Mouse (Mus musculus): ENCODE results near the gene Hist1h2ad. TPM values are rescaled to one million over a fixed set of nuclear protein-coding genes. Genes with fewer than 3 reads are reported as not detected.
A peak's percentile ranks its signal among the peaks of the same experiment; 100 is the strongest.
"Not testable (repeated sequence)": the region's sequence is repeated elsewhere in the genome, so short reads cannot be mapped to it uniquely, and the experiment has no call there.

The Hist1h2ad gene
- 1.2 and 1.9 TPM in 2 replicates for polyA plus RNA-seq (2012; rRNA removed)

- peak; percentile 75 to 84 for DNase-seq
- not testable (repeated sequence) for H3K4me1 ChIP-seq (ENCODE audit: control insufficient read depth, insufficient read depth, low read length); H3K4me3 ChIP-seq (replicated peaks; ENCODE audit: insufficient read depth, low read depth, low read length); H3K27ac ChIP-seq (ENCODE audit: insufficient read depth, low read length); H3K27me3 ChIP-seq (ENCODE audit: control insufficient read depth, insufficient read depth, low read length)
- WGBS, result under 1% methylated on average over 42 of the region's 42 CpGs
These were observed at the start of gene Hist1h2ad, which contains the start of gene Hist1h2bf for GRCm38 (mm10) chr13:23573898-23574524. Gene Hist1h2ad, plus strand, starts transcription at chr13:23574381. Gene Hist1h2bf, minus strand, starts transcription at chr13:23574196.

GRCm38 (mm10) chr13:23524654-23525053 lies 49.5 kb upstream of the Hist1h2ad start:
- H3K27ac ChIP-seq (ENCODE audit: insufficient read depth, low read length), result no peak overlapping the region
- TF ChIP-seq POLR2A (IDR thresholded peaks at IDR 0.05; ENCODE audit: borderline replicate concordance, insufficient read depth, low read length), result no peak
- peak; percentile 85 for TF ChIP-seq CTCF (IDR thresholded peaks at IDR 0.05; ENCODE audit: borderline replicate concordance, insufficient read depth, low read depth, low read length)
- peak; percentile 69 to 71 for DNase-seq
- no peaks in the 10 kb centered on the region for H3K27me3 ChIP-seq (ENCODE audit: control insufficient read depth, insufficient read depth, low read length)
- H3K4me1 ChIP-seq (ENCODE audit: control insufficient read depth, insufficient read depth, low read length), result no peaks in the 10 kb centered on the region
- WGBS, result 6% methylated on average over 5 of the region's 5 CpGs
- no peak overlapping the region for H3K4me3 ChIP-seq (replicated peaks; ENCODE audit: insufficient read depth, low read depth, low read length)

- WGBS, result 7% methylated on average over 10 of the region's 10 CpGs
- Histone ChIP-seq H3K4me1 (ENCODE audit: control insufficient read depth, insufficient read depth, low read length) (no peaks in the 10 kb centered on the region), H3K4me3 (replicated peaks; ENCODE audit: insufficient read depth, low read depth, low read length) (no peak overlapping the region), H3K27me3 (ENCODE audit: control insufficient read depth, insufficient read depth, low read length) (no peaks in the 10 kb centered on the region), H3K27ac (ENCODE audit: insufficient read depth, low read length) (no peak overlapping the region)
- no peak for TF ChIP-seq CTCF (IDR thresholded peaks at IDR 0.05; ENCODE audit: borderline replicate concordance, insufficient read depth, low read depth, low read length)
- no peak for DNase-seq
These were observed 48.3 kb upstream of the Hist1h2ad start for GRCm38 (mm10) chr13:23525901-23526300.

GRCm38 (mm10) chr13:23526312-23526711 lies 47.9 kb upstream of the Hist1h2ad start:
- DNase-seq, result peak; percentile 87 to 90
- H3K27me3 ChIP-seq (ENCODE audit: control insufficient read depth, insufficient read depth, low read length), result no peaks in the 10 kb centered on the region
- peak overlapping the region; percentile 44 for H3K4me3 ChIP-seq (replicated peaks; ENCODE audit: insufficient read depth, low read depth, low read length)
- H3K4me1 ChIP-seq (ENCODE audit: control insufficient read depth, insufficient read depth, low read length), result no peaks in the 10 kb centered on the region
- no peak overlapping the region for H3K27ac ChIP-seq (ENCODE audit: insufficient read depth, low read length)
- 2% methylated on average over 17 of the region's 17 CpGs for WGBS
- TF ChIP-seq POLR2A (IDR thresholded peaks at IDR 0.05; ENCODE audit: borderline replicate concordance, insufficient read depth, low read length) (no peak), CTCF (IDR thresholded peaks at IDR 0.05; ENCODE audit: borderline replicate concordance, insufficient read depth, low read depth, low read length) (no peak)

GRCm38 (mm10) chr13:23529005-23529404 lies 45.2 kb upstream of the Hist1h2ad start:
- 47% methylated on average over 5 of the region's 5 CpGs for WGBS
- H3K4me3 ChIP-seq (replicated peaks; ENCODE audit: insufficient read depth, low read depth, low read length), result no peak overlapping the region

GRCm38 (mm10) chr13:23529480-23530165 lies 44.6 kb upstream of the Hist1h2ad start:
- Histone ChIP-seq H3K27ac (ENCODE audit: insufficient read depth, low read length) (no peak overlapping the region), H3K4me3 (replicated peaks; ENCODE audit: insufficient read depth, low read depth, low read length) (peak overlapping the region; percentile 64), H3K27me3 (ENCODE audit: control insufficient read depth, insufficient read depth, low read length) (no peaks in the 10 kb centered on the region), H3K4me1 (ENCODE audit: control insufficient read depth, insufficient read depth, low read length) (peaks cover 3% of the 10 kb centered on the region; the same call in 1 of the 2 replicates)
- no peak for TF ChIP-seq CTCF (IDR thresholded peaks at IDR 0.05; ENCODE audit: borderline replicate concordance, insufficient read depth, low read depth, low read length)
- TF ChIP-seq POLR2A (IDR thresholded peaks at IDR 0.05; ENCODE audit: borderline replicate concordance, insufficient read depth, low read length), result no peak
- 29% methylated on average over 2 of the region's 2 CpGs for WGBS
- no peak for DNase-seq

More at GRCm38 (mm10) chr13:23529005-23529404, 45.2 kb upstream of the Hist1h2ad start:
- Histone ChIP-seq H3K27me3 (ENCODE audit: control insufficient read depth, insufficient read depth, low read length) (no peaks in the 10 kb centered on the region), H3K27ac (ENCODE audit: insufficient read depth, low read length) (no peak overlapping the region), H3K4me1 (ENCODE audit: control insufficient read depth, insufficient read depth, low read length) (no peaks in the 10 kb centered on the region)
- DNase-seq, result no peak
- TF ChIP-seq CTCF (IDR thresholded peaks at IDR 0.05; ENCODE audit: borderline replicate concordance, insufficient read depth, low read depth, low read length), result no peak
- TF ChIP-seq POLR2A (IDR thresholded peaks at IDR 0.05; ENCODE audit: borderline replicate concordance, insufficient read depth, low read length), result no peak

- H3K4me3 ChIP-seq (replicated peaks; ENCODE audit: insufficient read depth, low read depth, low read length), result peak overlapping the region; percentile 64
- H3K4me1 ChIP-seq (ENCODE audit: control insufficient read depth, insufficient read depth, low read length), result peaks cover 4% of the 10 kb centered on the region; the same call in 1 of the 2 replicates
- peak; percentile 68 to 69 for DNase-seq
- no peak for TF ChIP-seq CTCF (IDR thresholded peaks at IDR 0.05; ENCODE audit: borderline replicate concordance, insufficient read depth, low read depth, low read length)
- TF ChIP-seq POLR2A (IDR thresholded peaks at IDR 0.05; ENCODE audit: borderline replicate concordance, insufficient read depth, low read length), result no peak
- peak overlapping the region; percentile 10; the same call in 1 of the 2 replicates for H3K27ac ChIP-seq (ENCODE audit: insufficient read depth, low read length)
- H3K27me3 ChIP-seq (ENCODE audit: control insufficient read depth, insufficient read depth, low read length), result no peaks in the 10 kb centered on the region
- WGBS, result under 1% methylated on average over 20 of the region's 20 CpGs
These were observed 43.8 kb upstream of the Hist1h2ad start for GRCm38 (mm10) chr13:23530181-23530900.

All from cerebellum, adult 2 months (tissue).